Mouse (Mus musculus) ES-Bruce4 (cell line): ENCODE results near the gene Pld1.

Experiments
- CTCF ChIP-seq: IDR thresholded peaks from one replicate; pipeline ENCODE4 v1.8.1; 2011; ENCODE audit warnings: low read depth, low read length
- EP300 ChIP-seq: IDR thresholded peaks from 2 replicates; pipeline ENCODE4 v1.6.1; 2011; ENCODE audit warnings: low read depth, low read length; ENCODE audit not compliant: insufficient read depth
- POLR2A ChIP-seq: IDR thresholded peaks from one replicate; pipeline ENCODE4 v1.8.1; 2011; ENCODE audit warnings: low read length; ENCODE audit not compliant: insufficient read depth

- TF ChIP-seq CTCF, result no peak
- TF ChIP-seq POLR2A, result no peak
- TF ChIP-seq EP300, result no peak
Measured at GRCm38 (mm10) chr3:27932391-27932790, 6.1 kb upstream of the Pld1 start.
